Mouse (Mus musculus) gastrocnemius, adult 2 months (tissue): ENCODE data around the gene Ube2n. TPM values are rescaled to one million over a fixed set of nuclear protein-coding genes. Genes with fewer than 3 reads are reported as not detected.

Experiments used
- DNase-seq: peaks from one replicate; pipeline ENCODE4 v3.0.0; 2022
- H3K27ac ChIP-seq: fragments of 200-600 bp; 2 replicates; pipeline ENCODE4 v1.8.1; 2022; ENCODE audit warnings: mild to moderate bottlenecking
- H3K4me3 ChIP-seq: fragments of 200-600 bp; 2 replicates; pipeline ENCODE4 v1.8.1; 2022; ENCODE audit warnings: mild to moderate bottlenecking, moderate library complexity
- CTCF ChIP-seq: fragments of 200-600 bp; IDR thresholded peaks from 2 replicates; pipeline ENCODE4 v1.8.1; 2022; ENCODE audit warnings: antibody characterized with exemption, mild to moderate bottlenecking, moderate library complexity
- intact Hi-C: fragments of 180-260 bp; cut with DNase I; formaldehyde crosslinking; loops from one replicate; pipeline ENCODE4 v1.15.1; 2025
- long read RNA-seq, 2 experiments: library from polyadenylated mRNA; stranded (forward); transcript quantifications; one replicate each; pipeline ENCODE4 v2.0.0; 2021
- total RNA-seq, 2 experiments: library from RNA; stranded (reverse); gene quantifications; 2 replicates each; pipeline ENCODE4 v1.2.3; 2021

Ube2n gene
- 10 to 100 TPM; 71.3 to 75.6 TPM for total RNA-seq
- long read RNA-seq, experiment 1, transcript Ube2n-201 (4 exons, 3,867 nt), result major isoform, 43 of 50 reads
- long read RNA-seq, experiment 1, partial matches to known transcripts, result 0 of 50 reads
- long read RNA-seq, experiment 1, other reads (novel, unspliced or antisense), result 5 of 50 reads
- long read RNA-seq, experiment 2, transcript Ube2n-201 (4 exons, 3,867 nt), result major isoform, 53 of 55 reads
- long read RNA-seq, experiment 2, partial matches to known transcripts, result 0 of 55 reads
- long read RNA-seq, experiment 2, other reads (novel, unspliced or antisense), result 2 of 55 reads

DNA sequence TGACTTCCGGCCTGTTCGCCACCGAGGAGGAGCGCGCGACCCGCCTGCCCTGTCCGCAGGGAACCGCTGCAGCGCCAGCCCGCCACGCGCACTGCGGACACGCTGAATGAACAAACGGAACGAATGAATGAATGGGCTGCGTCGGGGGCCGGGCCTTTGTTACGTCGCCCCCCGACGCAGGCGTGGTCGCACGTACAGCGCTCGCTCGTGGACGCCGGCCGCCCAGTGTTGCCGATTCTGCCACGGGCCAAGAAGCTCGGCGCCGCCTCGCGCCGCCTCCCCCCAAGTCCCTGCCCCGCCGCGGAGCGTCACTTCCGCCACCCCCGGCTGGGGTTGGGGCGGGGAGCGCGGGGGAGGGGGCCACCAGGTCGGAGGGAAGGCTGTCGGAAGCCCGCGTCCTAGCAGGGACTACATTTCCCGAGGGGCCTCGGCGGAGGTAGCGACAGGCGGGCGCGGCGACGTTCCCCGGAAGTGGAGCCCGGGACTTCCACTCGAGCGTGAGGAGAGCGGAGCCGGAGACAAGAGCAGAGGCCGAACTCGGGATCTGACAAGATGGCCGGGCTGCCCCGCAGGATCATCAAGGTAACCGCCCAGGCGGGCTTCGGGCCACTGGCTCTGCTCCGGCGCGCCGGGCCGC, at the start of gene Ube2n:
Gene Ube2n (plus strand): TSS at position 490 of the 637 bp plus-strand sequence.
- DNase-seq, result peak; percentile 99
- intact Hi-C loops, result no loop called here
- Histone ChIP-seq H3K4me3 (peak within 1 kb of the TSS; percentile 94), H3K27ac (peak within 1 kb of the TSS; percentile 96)
- TF ChIP-seq CTCF, result no peak

DNA sequence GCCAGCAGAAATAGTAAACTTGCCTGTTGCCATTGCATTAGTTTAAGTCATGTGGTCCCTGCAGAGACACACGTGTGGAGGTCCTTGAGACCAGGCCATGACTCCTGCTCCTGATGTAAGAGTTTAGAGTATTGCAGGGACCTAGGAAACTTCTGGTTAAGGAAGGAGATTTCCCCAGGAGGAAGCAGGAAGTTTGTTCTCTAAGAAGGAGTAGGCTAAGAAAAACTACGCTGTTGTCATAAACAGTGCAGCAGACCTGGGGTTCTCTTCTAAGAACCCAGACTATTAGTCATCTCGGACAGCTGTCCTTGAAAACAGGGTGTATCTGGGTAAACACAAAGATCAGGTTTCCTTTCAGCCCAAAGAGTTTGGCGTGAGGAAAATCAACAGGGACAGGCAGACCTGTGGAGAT, 49.5 kb upstream of the Ube2n start:
- TF ChIP-seq CTCF, result no peak
- H3K4me3 ChIP-seq, result no peak overlapping the region
- intact Hi-C loops, result no loop called here
- DNase-seq, result no peak
- peak overlapping the region; percentile 70 for H3K27ac ChIP-seq

DNA sequence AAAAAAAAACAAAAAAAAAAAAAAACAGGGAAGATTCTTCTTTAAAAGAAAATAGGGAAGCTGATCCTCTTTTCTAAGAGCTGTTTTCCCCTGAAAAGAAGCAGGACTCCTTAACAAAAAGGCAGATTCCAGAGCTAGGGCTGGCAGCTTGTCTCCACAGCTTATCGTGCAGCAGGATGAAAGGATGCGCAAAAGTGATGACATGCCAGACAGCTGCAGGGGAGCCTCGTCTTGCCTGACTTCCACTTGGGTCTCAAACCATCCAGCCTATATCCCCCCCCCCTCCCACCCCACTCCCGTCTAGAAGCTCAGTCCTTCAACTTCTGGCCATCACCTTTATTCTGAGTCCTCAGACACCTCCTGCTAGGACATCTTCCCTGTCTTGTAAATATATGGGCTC, 46.1 kb upstream of the Ube2n start:
- TF ChIP-seq CTCF, result no peak
- no peak for DNase-seq
- no peak overlapping the region for H3K4me3 ChIP-seq
- no peak overlapping the region for H3K27ac ChIP-seq
- intact Hi-C loops, result no loop called here

DNA sequence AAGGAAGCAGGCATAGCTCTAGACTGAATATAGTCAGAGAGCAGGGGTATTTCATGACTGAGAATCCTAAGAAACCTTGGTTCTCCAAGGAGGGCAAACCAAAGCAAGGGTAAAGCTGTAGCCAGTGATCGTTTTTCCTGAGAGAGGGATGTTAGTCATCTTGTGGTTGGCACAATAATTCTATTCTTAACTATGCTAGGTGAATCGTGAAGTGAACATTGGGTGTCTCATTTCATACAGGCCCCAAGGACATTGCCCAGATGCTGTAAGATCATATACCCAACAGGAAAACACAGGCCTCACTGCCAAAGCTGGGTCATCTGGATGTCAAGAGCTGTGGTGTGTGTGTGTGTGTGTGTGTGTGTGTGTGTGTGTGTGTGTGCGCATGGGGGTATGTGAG, 43.8 kb upstream of the Ube2n start:
- DNase-seq, result no peak
- Histone ChIP-seq H3K27ac (no peak overlapping the region), H3K4me3 (no peak overlapping the region)
- intact Hi-C loops, result no loop called here
- TF ChIP-seq CTCF, result no peak

DNA sequence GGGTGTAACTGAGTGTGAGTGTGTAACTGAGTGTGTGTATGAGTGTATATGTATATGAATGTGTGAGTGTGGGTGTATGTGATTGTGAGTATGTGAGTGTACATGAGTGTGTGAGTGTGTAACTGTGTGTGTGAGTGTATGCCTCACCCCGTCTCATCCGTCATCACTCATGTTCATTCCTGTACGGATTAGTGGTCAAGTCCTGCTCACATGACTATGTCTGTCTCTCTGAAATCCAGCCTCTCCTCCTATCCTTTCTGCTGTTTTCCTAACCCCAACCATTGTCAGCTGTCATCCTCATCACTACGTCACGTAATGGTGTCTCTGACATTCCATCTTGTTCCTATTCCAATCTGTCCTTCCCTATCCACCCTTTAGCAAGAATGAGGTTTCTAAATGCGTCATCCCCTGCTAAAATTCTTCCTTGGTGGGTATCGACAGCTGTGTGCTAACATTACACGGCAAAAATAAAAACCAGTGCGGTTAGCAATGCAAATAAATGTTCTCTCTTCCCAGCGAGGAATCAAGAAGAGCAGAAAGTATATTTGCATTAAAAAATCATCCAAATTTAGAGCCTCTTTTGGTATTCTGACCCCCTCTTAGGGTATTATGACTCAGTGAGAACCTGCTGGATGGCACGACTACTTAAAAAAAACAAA, 42.9 kb upstream of the Ube2n start:
- no peak for DNase-seq
- Histone ChIP-seq H3K27ac (no peak overlapping the region), H3K4me3 (no peak overlapping the region)
- intact Hi-C loops, result no loop called here
- TF ChIP-seq CTCF, result no peak

DNA sequence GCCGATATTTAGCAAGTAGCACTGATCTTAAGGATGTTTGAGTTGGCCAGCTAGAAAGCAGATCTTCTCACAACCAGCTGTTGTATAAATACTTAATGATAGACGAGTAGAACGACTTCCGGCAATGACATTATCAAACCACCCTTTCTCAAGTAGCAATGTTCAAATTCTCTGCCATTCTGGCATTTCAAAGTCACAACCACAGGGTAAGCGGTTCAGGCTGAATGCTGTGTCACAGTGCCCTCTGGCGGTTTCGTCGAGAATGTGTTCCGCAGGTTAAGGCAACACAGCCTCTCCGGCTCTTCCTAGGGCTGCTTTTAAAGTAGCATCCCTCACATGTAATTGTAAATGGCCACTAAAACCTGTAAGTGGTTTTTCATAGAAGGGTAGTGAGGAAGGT, 39.0 kb upstream of the Ube2n start:
- DNase-seq, result peak; percentile 89
- Histone ChIP-seq H3K27ac (no peak overlapping the region), H3K4me3 (no peak overlapping the region)
- intact Hi-C loops, result loop anchor here (1.0 to 5.0 kb wide), 4 partner anchors 57 to 485 kb away; no protein-coding TSS in a partner anchor
- TF ChIP-seq CTCF, result peak; percentile 96

DNA sequence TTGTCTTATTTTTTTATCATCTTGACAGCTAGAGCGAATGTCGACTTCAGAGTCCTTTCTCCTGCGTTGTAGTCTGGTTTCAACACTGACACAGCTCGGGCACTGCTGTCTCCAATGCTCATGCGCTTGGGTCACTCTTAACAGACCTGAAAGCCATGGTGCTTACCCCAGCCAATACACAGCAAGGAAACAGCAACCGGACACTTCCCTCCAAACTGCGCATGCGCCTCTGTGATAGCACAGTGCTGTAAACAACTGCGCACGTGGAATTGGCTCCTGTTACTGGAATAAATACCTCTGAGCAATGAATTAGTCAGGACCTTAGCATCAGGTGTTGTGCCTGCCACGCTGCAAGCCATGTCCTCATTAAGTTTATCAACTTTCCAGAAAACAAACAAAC, 37.4 kb upstream of the Ube2n start:
- no peak for DNase-seq
- intact Hi-C loops, result loop anchor here (2.0 to 5.0 kb wide), 2 partner anchors 59 to 375 kb away; no protein-coding TSS in a partner anchor
- Histone ChIP-seq H3K4me3 (no peak overlapping the region), H3K27ac (no peak overlapping the region)
- no peak for TF ChIP-seq CTCF

DNA sequence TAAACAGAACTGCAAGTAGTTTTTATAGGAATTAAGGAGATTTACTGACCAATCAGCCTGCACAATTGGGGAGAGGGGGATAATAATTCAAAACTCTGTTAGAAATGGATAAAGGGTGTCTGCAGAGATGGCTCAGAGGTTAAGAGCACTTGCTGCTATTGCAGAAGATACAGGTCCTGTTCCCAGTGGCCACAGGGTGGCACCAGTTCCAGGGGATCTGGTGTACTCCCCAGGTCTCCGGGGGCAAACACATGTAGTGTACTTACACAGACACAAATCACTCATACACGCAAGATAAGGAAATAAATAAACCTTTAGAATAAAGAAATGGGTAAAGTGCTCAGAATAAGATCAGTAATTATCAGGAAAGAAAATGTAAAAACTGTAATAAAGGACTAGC, 25.3 kb upstream of the Ube2n start:
- DNase-seq, result peak; percentile 71
- Histone ChIP-seq H3K4me3 (no peak overlapping the region), H3K27ac (no peak overlapping the region)
- intact Hi-C loops, result loop anchor here (2.0 to 10.0 kb wide), 2 partner anchors 405 to 545 kb away; no protein-coding TSS in a partner anchor
- peak; percentile 71 for TF ChIP-seq CTCF

DNA sequence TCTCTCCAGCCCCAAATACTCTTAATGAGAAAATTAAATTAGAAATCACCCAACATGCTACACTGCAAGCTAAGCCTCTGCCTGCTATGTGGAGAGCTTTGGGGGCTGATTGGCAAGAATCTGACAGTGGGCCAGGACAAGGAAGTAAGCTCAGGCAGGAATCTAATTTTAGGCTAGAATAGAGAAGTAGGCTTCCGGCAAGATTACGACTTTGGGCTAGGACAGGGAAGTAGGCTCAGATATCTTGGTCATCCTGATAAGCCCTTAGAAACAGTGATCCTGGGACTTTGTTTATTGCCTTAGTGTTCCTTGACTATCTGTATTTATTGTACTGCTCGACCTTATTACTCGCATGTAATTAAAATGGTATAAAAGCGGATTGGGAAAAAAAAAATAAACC, 20.7 kb upstream of the Ube2n start:
- intact Hi-C loops, result no loop called here
- Histone ChIP-seq H3K27ac (no peak overlapping the region), H3K4me3 (no peak overlapping the region)
- TF ChIP-seq CTCF, result no peak
- DNase-seq, result no peak

DNA sequence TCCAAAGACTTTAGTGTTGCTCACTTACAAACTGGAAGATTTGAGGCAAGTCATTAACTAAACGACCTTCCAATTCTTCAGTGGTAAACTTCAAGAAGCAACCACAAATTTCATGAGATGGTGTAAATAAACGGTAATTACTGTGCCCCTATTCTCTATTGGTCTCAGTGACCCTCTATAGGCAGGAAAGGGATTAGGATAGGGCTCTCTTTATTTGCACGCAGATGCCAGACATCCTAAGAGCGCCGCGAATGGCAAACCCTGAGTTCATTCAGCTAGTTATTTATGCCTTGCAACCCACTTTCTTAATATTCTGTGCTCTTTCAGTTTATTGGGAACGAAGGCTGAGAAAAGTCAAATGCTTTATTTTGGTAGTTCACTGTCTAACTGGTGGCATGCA, 13.9 kb upstream of the Ube2n start:
- DNase-seq, result no peak
- H3K4me3 ChIP-seq, result peak overlapping the region; percentile 80
- H3K27ac ChIP-seq, result peak overlapping the region; percentile 95
- TF ChIP-seq CTCF, result no peak
- intact Hi-C loops, result no loop called here

DNA sequence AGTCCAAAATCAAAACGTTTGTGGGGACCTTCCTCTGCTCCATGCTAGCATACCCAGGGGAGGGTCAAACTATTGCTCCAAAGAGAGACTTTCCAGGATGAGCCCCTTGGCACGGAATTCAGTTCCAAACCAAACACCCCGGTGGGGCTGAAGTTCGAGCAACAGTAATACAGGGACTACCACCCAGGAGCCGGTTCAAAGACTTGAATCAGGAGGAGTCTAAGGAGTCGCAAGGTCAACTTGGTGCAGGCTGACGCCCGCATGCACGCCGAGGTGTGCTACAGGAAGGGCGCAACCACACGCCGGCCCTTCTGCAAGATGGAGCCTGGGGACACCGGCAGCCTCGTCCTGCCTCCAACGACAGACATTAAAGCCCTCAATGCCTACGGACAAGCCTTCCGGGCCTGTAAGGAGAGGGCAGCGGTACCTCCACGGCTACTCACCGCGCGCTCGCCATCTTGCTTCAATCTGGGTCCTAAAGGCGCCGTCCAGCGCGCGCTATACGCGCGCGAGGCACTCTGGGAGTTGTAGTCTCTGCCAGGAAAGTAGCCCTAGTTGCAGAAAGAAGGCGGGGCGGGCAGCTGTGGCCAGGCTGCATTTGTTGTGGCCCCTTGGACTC, 13.4 kb upstream of the Ube2n start, which contains the start of gene Mrpl42:
Gene Mrpl42 (minus strand): TSS at position 478 of the 619 bp plus-strand sequence.
- Histone ChIP-seq H3K27ac (peak within 1 kb of the TSS; percentile 95), H3K4me3 (peak within 1 kb of the TSS; percentile 80)
- DNase-seq, result peak; percentile 91
- intact Hi-C loops, result no loop called here
- no peak for TF ChIP-seq CTCF

DNA sequence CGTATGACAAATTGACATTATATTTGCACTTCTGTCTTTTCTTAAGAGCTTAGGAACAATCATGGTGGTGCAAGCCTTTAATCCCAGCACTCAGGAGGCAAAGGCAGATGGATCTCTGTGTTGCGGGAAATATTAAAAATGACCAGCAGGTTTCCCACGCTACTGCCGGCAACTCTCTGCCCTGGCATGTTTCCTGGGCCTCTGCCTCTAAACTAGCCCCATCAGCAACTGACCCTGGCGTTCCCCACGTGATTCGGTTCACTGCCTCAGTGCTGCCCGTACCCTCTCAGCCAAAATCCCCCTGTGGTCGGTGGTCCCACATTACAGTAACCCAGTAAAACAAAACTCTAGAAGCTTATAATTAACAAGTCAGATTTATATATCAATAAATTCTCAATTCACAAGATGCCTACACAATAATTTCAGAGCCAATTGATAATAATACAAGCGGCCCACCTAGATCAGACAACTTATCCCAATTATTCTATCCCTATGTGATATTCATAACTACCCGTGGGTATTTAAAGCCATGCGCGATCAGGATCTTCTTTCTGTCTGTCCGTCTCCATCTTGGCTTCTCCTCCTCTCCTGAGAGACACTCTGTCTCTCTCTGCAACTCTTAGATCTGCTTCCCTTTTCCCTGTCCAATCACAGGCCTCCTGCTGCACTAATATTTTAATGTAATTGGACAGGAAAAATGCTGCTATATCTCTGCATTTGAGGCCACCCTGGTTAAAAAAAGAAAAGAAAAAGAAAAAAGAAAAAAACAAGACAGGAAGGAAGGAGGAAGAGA, 11.3 kb upstream of the Ube2n start:
- intact Hi-C loops, result no loop called here
- TF ChIP-seq CTCF, result no peak
- Histone ChIP-seq H3K4me3 (no peak overlapping the region), H3K27ac (no peak overlapping the region)
- no peak for DNase-seq
